Mouse (Mus musculus): Measurements from ENCODE around the gene Adnp.

DNA sequence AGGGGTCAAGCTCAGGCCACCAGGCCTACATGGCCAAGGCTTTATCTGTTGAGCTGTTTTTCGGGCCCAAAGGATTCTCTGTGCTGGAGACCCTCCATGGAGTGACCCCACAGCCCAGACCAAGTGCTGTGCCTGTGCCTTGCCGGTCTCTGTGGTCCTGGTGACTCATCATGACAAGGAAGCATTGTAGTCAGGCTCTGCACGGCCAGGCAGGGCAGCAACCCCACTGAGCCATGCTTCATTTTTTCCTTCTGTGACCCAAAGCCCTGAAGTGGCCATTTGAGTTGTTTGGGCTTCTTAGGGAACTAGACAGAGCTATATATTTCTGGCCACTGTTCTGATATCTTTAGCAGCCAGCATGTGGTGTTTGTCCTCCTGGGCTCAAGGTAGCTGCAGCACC lies 39.1 kb downstream of the Adnp start:
- TF ChIP-seq CTCF (IDR thresholded peaks at IDR 0.05; ENCODE audit: low read depth), result no peak
- TF ChIP-seq EP300 (IDR thresholded peaks at IDR 0.05; ENCODE audit: low read depth), result no peak
